Comparison of ENCODE assay signal across 25 mouse cellular contexts in genomic region chr6:30855956-30856355, GRCm38 (mm10). TPM values are rescaled to one million over a fixed set of nuclear protein-coding genes. Genes with fewer than 3 reads are reported as not detected.
DNase-seq lines count a peak whose midpoint lies in the region; ATAC-seq and TF ChIP-seq lines count a peak whose summit lies in the region.
"Had no signal": no experiment of that assay in that cellular context is flagged by ENCODE, and none has a peak within 500 bp of the region (broad histone marks: within the 10 kb centered on the region; RNA-seq: fewer than 3 reads in every experiment).

No protein-coding gene starts in this region.

- no peak for TF ChIP-seq POLR2A in kidney, adult 2 months (IDR thresholded peaks at IDR 0.05; ENCODE audit: low read depth, low read length)

- no peaks in the 10 kb centered on the region for H3K27me3 ChIP-seq in kidney, adult 2 months (replicated peaks; ENCODE audit: control insufficient read depth, insufficient read depth, low read length)
- H3K27me3 ChIP-seq: midbrain, embryonic 12.5 days; neural tube, embryonic 13.5 days had no signal

- no peak for TF ChIP-seq CTCF in kidney, adult 2 months (conservative IDR thresholded peaks at IDR 0.05; ENCODE audit: insufficient read depth, insufficient read length, low read depth, low read length)

- no peak overlapping the region for H3K27ac ChIP-seq in kidney, adult 2 months (ENCODE audit: insufficient read depth, low read depth, low read length)
- H3K27ac ChIP-seq: hindbrain, embryonic 10.5 days; hindbrain, postnatal 0 days; liver, embryonic 14.5 days; midbrain, embryonic 12.5 days; neural tube, embryonic 13.5 days had no signal

- no peak overlapping the region for H3K4me3 ChIP-seq in kidney, adult 2 months (ENCODE audit: insufficient read depth, low read depth, low read length)
- H3K4me3 ChIP-seq: hindbrain, embryonic 10.5 days; midbrain, embryonic 12.5 days; neural tube, embryonic 13.5 days had no signal

- no peaks in the 10 kb centered on the region for H3K36me3 ChIP-seq in kidney, adult 2 months (ENCODE audit: control insufficient read depth, insufficient read depth, low read length)

- peak; percentile 97 for ATAC-seq in megakaryocyte, adult 5-6 weeks (ENCODE audit: poor library complexity, severe bottlenecking)
- ATAC-seq: forebrain, embryonic 16.5 days; hindbrain, postnatal 0 days had no signal

- DNase-seq in layer of hippocampus, adult 9-11 months, result peak; percentile 5
- no peak for DNase-seq in layer of hippocampus, adult 9-10 months (ENCODE audit: low spot score)
- peak; percentile 38 to 41 for DNase-seq in spleen, postnatal 36 days (ENCODE audit: low spot score in 2 of 2)
- DNase-seq in spleen, postnatal 4 days (ENCODE audit: low spot score in 2 of 2), result no peak
- DNase-seq in kidney, adult 2 months, result no peak
- no peak for DNase-seq in cerebellum, adult 8-10 months
- no peak for DNase-seq in cerebellum, adult 18-20 months
- DNase-seq: adrenal gland, adult 2 months; cerebellum, postnatal 10 days; embryo, embryonic 11 days; gastrocnemius, postnatal 25 days; kidney, adult 8-10 months; kidney, postnatal 36 days; lung, postnatal 10 days; right cerebral cortex, postnatal 14 days; thymus, postnatal 36 days had no signal

- no peaks in the 10 kb centered on the region for H3K4me1 ChIP-seq in kidney, adult 2 months (ENCODE audit: control insufficient read depth, insufficient read depth, low read length)
- H3K4me1 ChIP-seq: hindbrain, embryonic 10.5 days; midbrain, embryonic 12.5 days; neural tube, embryonic 13.5 days had no signal

- WGBS in kidney, adult 2 months, result 97% methylated on average over 7 of the region's 7 CpGs

RNA-seq across cellular contexts. Expression of gene Copg2, which starts 40.6 kb away (rescaled TPM):
- total RNA-seq in megakaryocyte, adult 5-6 weeks (2015), result 29.1 and 33.8 TPM in 2 replicates
- total RNA-seq in megakaryocyte, adult 5-6 weeks (2017), result 60.8 and 61.0 TPM in 2 replicates
- 13.0 and 15.6 TPM in 2 replicates for polyA plus RNA-seq in kidney, adult 2 months (2012; rRNA removed)

RNA-seq across cellular contexts. Expression of gene Tsga13, which starts 59.4 kb away (rescaled TPM):
- not detected in 2 replicates for total RNA-seq in megakaryocyte, adult 5-6 weeks (2015)
- not detected in 2 replicates for total RNA-seq in megakaryocyte, adult 5-6 weeks (2017)
- polyA plus RNA-seq in kidney, adult 2 months (2012; rRNA removed), result not detected in 2 replicates
- total RNA-seq: adrenal gland, adult 2 months; gastrocnemius, postnatal 25 days; heart, adult 8-10 months; hindbrain, postnatal 0 days; left cerebral cortex, adult 8-10 months had no signal
- polyA plus RNA-seq: adrenal gland, adult 2 months; hindbrain, embryonic 10.5 days; midbrain, embryonic 12.5 days; neural tube, embryonic 13.5 days had no signal

Comparison
In these comparisons a context has a peak if more than half of its experiments do, and no peak if none do; other contexts are left out.
1. DNase-seq: peak in layer of hippocampus, adult 9-11 months (single experiment) and spleen, postnatal 36 days (2 of 2); none in layer of hippocampus, adult 9-10 months (single experiment), spleen, postnatal 4 days (0 of 2), kidney, adult 2 months (single experiment), cerebellum, adult 8-10 months (single experiment) and cerebellum, adult 18-20 months (0 of 2).